Mouse (Mus musculus) heart, postnatal 4 days (tissue): ENCODE data around the gene Itga8. TPM values are rescaled to one million over a fixed set of nuclear protein-coding genes. Genes with fewer than 3 reads are reported as not detected.
A peak's percentile ranks its signal among the peaks of the same experiment; 100 is the strongest.

ENCODE experiments used
- DNase-seq: peaks from one replicate; pipeline ENCODE4 v3.0.0; 2021
- total RNA-seq, 2 experiments: library from RNA; stranded (reverse); gene quantifications; 2 replicates each; pipeline ENCODE4 v1.2.3; 2021

The Itga8 gene
- total RNA-seq, 2 experiments from 2014 or later, result 11.8 to 12.1 TPM

GRCm38 (mm10) chr2:12189026-12189425 lies 112.7 kb downstream of the Itga8 start:
- no peak for DNase-seq

- DNase-seq, result no peak
Measured at GRCm38 (mm10) chr2:12187646-12188045, 114.1 kb downstream of the Itga8 start.

- DNase-seq, result no peak
Measured at GRCm38 (mm10) chr2:12182402-12182948, 119.2 kb downstream of the Itga8 start.

GRCm38 (mm10) chr2:12180635-12181034 lies 121.1 kb downstream of the Itga8 start:
- no peak for DNase-seq

GRCm38 (mm10) chr2:12174722-12175427 lies 126.8 kb downstream of the Itga8 start:
- DNase-seq, result no peak

GRCm38 (mm10) chr2:12170221-12170620 lies 131.5 kb downstream of the Itga8 start:
- no peak for DNase-seq

GRCm38 (mm10) chr2:12160486-12160885 lies 141.2 kb downstream of the Itga8 start:
- peak; percentile 43 for DNase-seq

- DNase-seq, result no peak
Measured at GRCm38 (mm10) chr2:12157001-12157400, 144.7 kb downstream of the Itga8 start.

GRCm38 (mm10) chr2:12156401-12156800 lies 145.3 kb downstream of the Itga8 start:
- no peak for DNase-seq

GRCm38 (mm10) chr2:12154676-12155075 lies 147.0 kb downstream of the Itga8 start:
- DNase-seq, result no peak

- no peak for DNase-seq
Measured at GRCm38 (mm10) chr2:12153551-12153950, 148.2 kb downstream of the Itga8 start.

GRCm38 (mm10) chr2:12147902-12148301 lies 153.8 kb downstream of the Itga8 start:
- no peak for DNase-seq

- DNase-seq, result no peak
Measured at GRCm38 (mm10) chr2:12146612-12147011, 155.1 kb downstream of the Itga8 start.

GRCm38 (mm10) chr2:12138765-12139368 lies 162.9 kb downstream of the Itga8 start:
- no peak for DNase-seq

GRCm38 (mm10) chr2:12126580-12126979 lies 175.1 kb downstream of the Itga8 start:
- no peak for DNase-seq

GRCm38 (mm10) chr2:12115479-12115878 lies 186.2 kb downstream of the Itga8 start:
- DNase-seq, result no peak

GRCm38 (mm10) chr2:12109306-12109705 lies 192.4 kb downstream of the Itga8 start:
- no peak for DNase-seq

GRCm38 (mm10) chr2:12108306-12108705 lies 193.4 kb downstream of the Itga8 start:
- no peak for DNase-seq

- no peak for DNase-seq
Measured at GRCm38 (mm10) chr2:12107265-12107664, 194.5 kb downstream of the Itga8 start.

GRCm38 (mm10) chr2:12103183-12103582 lies 198.5 kb downstream of the Itga8 start:
- DNase-seq, result no peak

GRCm38 (mm10) chr2:12092203-12092984 lies 209.3 kb downstream of the Itga8 start:
- DNase-seq, result no peak

GRCm38 (mm10) chr2:12090993-12091392 lies 210.7 kb downstream of the Itga8 start:
- DNase-seq, result no peak

GRCm38 (mm10) chr2:12085492-12085891 lies 216.2 kb downstream of the Itga8 start:
- no peak for DNase-seq
